Mouse (Mus musculus) liver, embryonic 14.5 days (tissue): ENCODE results near the gene Enho. TPM values are rescaled to one million over a fixed set of nuclear protein-coding genes. Genes with fewer than 3 reads are reported as not detected.

ENCODE experiments used
- ATAC-seq: fragments of 200-750 bp; cut with Nextera tagmentation; 2 replicates; pipeline ENCODE4 v1.8.0; 2017; ENCODE audit warnings: moderate number of reproducible peaks, mild to moderate bottlenecking, moderate library complexity; ENCODE audit not compliant: insufficient read depth
- DNase-seq, 3 experiments: peaks; one replicate each; pipeline ENCODE4 v3.0.0-alpha.2; 2012 to 2013; ENCODE audit warnings: low read depth in 3 of 3, low spot score in 3 of 3
- H3K27ac ChIP-seq: fragments of 300-500 bp; sonication (generic); 2 replicates; pipeline ENCODE4 v1.5.1; 2014; ENCODE audit warnings: moderate library complexity, mild to moderate bottlenecking, control low read depth, inconsistent platforms
- H3K27me3 ChIP-seq: fragments of 300-500 bp; sonication (generic); 2 replicates; pipeline ENCODE4 v1.6.1; 2014; ENCODE audit warnings: mild to moderate bottlenecking, low read length, moderate library complexity; ENCODE audit not compliant: control insufficient read depth, insufficient read depth
- H3K36me3 ChIP-seq: fragments of 300-500 bp; sonication (generic); replicated peaks from 2 replicates; pipeline ENCODE4 v1.6.1; 2014; ENCODE audit warnings: low read depth; ENCODE audit not compliant: control insufficient read depth, insufficient read depth
- H3K4me1 ChIP-seq, 2 experiments: fragments of 200-500 bp in 1 of 2; fragments of 300-500 bp in 1 of 2; sonication (generic) in 1 of 2; replicated peaks; 2 replicates each; pipeline ENCODE4 v1.6.1; 2012 to 2014; ENCODE audit warnings: antibody characterized with exemption in 1 of 2, inconsistent platforms in 1 of 2, low read length in 1 of 2; ENCODE audit not compliant: control insufficient read depth in 2 of 2, insufficient read depth in 2 of 2
- H3K4me2 ChIP-seq: fragments of 300-500 bp; sonication (generic); 2 replicates; pipeline ENCODE4 v1.6.1; 2014; ENCODE audit warnings: low read depth, mild to moderate bottlenecking, control low read depth, moderate library complexity
- H3K4me3 ChIP-seq, 2 experiments: fragments of 200-500 bp in 1 of 2; fragments of 300-500 bp in 1 of 2; sonication (generic) in 1 of 2; 2 replicates each; pipeline ENCODE4 v1.5.1; 2012 to 2014; ENCODE audit warnings: low read depth in 2 of 2, low read length in 2 of 2, mild to moderate bottlenecking in 2 of 2, control low read depth in 1 of 2, inconsistent platforms in 1 of 2, moderate library complexity in 1 of 2; ENCODE audit not compliant: insufficient read depth in 1 of 2
- H3K9ac ChIP-seq: fragments of 300-500 bp; sonication (generic); replicated peaks from 2 replicates; pipeline ENCODE4 v1.6.1; 2014; ENCODE audit warnings: mild to moderate bottlenecking, control low read depth, moderate library complexity
- H3K9me3 ChIP-seq: fragments of 300-500 bp; sonication (generic); 2 replicates; pipeline ENCODE4 v1.6.1; 2016; ENCODE audit warnings: low read length, mixed read lengths; ENCODE audit not compliant: control insufficient read depth
- CTCF ChIP-seq: IDR thresholded peaks from 2 replicates; pipeline ENCODE4 v1.5.1; 2016; ENCODE audit warnings: antibody characterized with exemption, low read depth, control low read depth
- EP300 ChIP-seq: IDR thresholded peaks from 2 replicates; pipeline ENCODE4 v1.6.1; 2016; ENCODE audit warnings: antibody characterized with exemption, low read depth
- WGBS: fragments of 180-500 bp; shearing (Covaris S2); extraction: QIAGEN DNeasy Blood & Tissue Kit; methylation state at CpG from one replicate; pipeline ENCODE4 v1.1.7; 2014; ENCODE audit not compliant: insufficient replicate concordance; 5-methylcytosine and 5-hydroxymethylcytosine counted together
- polyA plus RNA-seq, 2 experiments: library from polyadenylated mRNA; depleted of rRNA in 1 of 2; stranded (reverse) in 1 of 2; unstranded in 1 of 2; fragments of >200 nt; fragmentation: Nextera tagmentation in 1 of 2; extraction: Ambion mirVana in 1 of 2; gene quantifications; 2 replicates each; pipeline versions ENCODE4 v1.2.1 to v1.2.3; 2012 to 2014

The Enho gene
- polyA plus RNA-seq, 2 experiments: 1.2 to 1.8 TPM

GRCm38 (mm10) chr4:41648157-41648556 lies 8.0 kb upstream of the Enho start:
- no peak overlapping the region for H3K9ac ChIP-seq
- no peak overlapping the region for H3K27ac ChIP-seq
- DNase-seq: no peak
- H3K36me3 ChIP-seq: no peaks in the 10 kb centered on the region
- TF ChIP-seq EP300 (no peak), CTCF (no peak)
- no peaks in the 10 kb centered on the region for H3K27me3 ChIP-seq
- ATAC-seq: peak; percentile 23; the same call in 1 of the 2 replicates
- WGBS: 50% methylated on average over 4 of the region's 4 CpGs
- H3K9me3 ChIP-seq: no peaks in the 10 kb centered on the region
- H3K4me1 ChIP-seq: peaks cover 0 to 8% of the 10 kb centered on the region in 2 experiments; a peak in 2 of 4 replicates
- H3K4me2 ChIP-seq: no peak overlapping the region
- no peak overlapping the region for H3K4me3 ChIP-seq

- H3K27ac ChIP-seq: no peak overlapping the region
- no peak for DNase-seq
- peak; percentile 36; the same call in 1 of the 2 replicates for TF ChIP-seq CTCF
- TF ChIP-seq EP300: no peak
These were observed 5.4 kb upstream of the Enho start for GRCm38 (mm10) chr4:41645488-41645887.

GRCm38 (mm10) chr4:41641199-41641822 lies 1.2 kb upstream of the Enho start:
- no peak for TF ChIP-seq EP300
- TF ChIP-seq CTCF: no peak
- H3K4me3 ChIP-seq: no peak overlapping the region
- peaks cover 7% of the 10 kb centered on the region for H3K27me3 ChIP-seq
- no peak for DNase-seq
- ATAC-seq: no peak
- 67% methylated on average over 6 of the region's 6 CpGs for WGBS
- peaks cover 0 to 8% of the 10 kb centered on the region in 2 experiments; a peak in 2 of 4 replicates for H3K4me1 ChIP-seq
- no peak overlapping the region for H3K4me2 ChIP-seq
- no peak overlapping the region for H3K9ac ChIP-seq
- H3K27ac ChIP-seq: no peak overlapping the region
- H3K36me3 ChIP-seq: no peaks in the 10 kb centered on the region
- H3K9me3 ChIP-seq: no peaks in the 10 kb centered on the region

More at GRCm38 (mm10) chr4:41645488-41645887, 5.4 kb upstream of the Enho start:
- no peaks in the 10 kb centered on the region for H3K9me3 ChIP-seq
- H3K36me3 ChIP-seq: no peaks in the 10 kb centered on the region
- H3K9ac ChIP-seq: no peak overlapping the region
- ATAC-seq: no peak
- H3K4me1 ChIP-seq: peaks cover 0 to 10% of the 10 kb centered on the region in 2 experiments; a peak in 2 of 4 replicates
- H3K4me2 ChIP-seq: no peak overlapping the region
- 11% methylated on average over 5 of the region's 5 CpGs for WGBS
- no peaks in the 10 kb centered on the region for H3K27me3 ChIP-seq
- no peak overlapping the region for H3K4me3 ChIP-seq

GRCm38 (mm10) chr4:41639214-41639841 lies 796 bp downstream of the Enho start:
- no peak for DNase-seq
- H3K9ac ChIP-seq: no peak overlapping the region
- TF ChIP-seq CTCF (no peak), EP300 (no peak)
- peaks cover 7% of the 10 kb centered on the region for H3K27me3 ChIP-seq
- no peak for ATAC-seq
- peak overlapping the region; percentile 53 for H3K4me2 ChIP-seq
- no peak overlapping the region for H3K27ac ChIP-seq
- WGBS: 19% methylated on average over 10 of the region's 10 CpGs
- H3K4me1 ChIP-seq: peaks cover 0 to 8% of the 10 kb centered on the region in 2 experiments; a peak in 2 of 4 replicates
- no peaks in the 10 kb centered on the region for H3K9me3 ChIP-seq
- H3K4me3 ChIP-seq: peak overlapping the region; percentile 24 to 40
- no peaks in the 10 kb centered on the region for H3K36me3 ChIP-seq

- Histone ChIP-seq H3K4me2 (no peak overlapping the region), H3K9me3 (no peaks in the 10 kb centered on the region), H3K4me3 (no peak overlapping the region), H3K27me3 (peaks cover 7% of the 10 kb centered on the region), H3K9ac (no peak overlapping the region), H3K4me1 (peaks cover 0 to 8% of the 10 kb centered on the region in 2 experiments; a peak in 2 of 4 replicates), H3K27ac (no peak overlapping the region), H3K36me3 (no peaks in the 10 kb centered on the region)
- no peak for DNase-seq
- TF ChIP-seq EP300: no peak
- no peak for TF ChIP-seq CTCF
- 63% methylated on average over 6 of the region's 6 CpGs for WGBS
- no peak for ATAC-seq
These were observed 1.3 kb downstream of the Enho start for GRCm38 (mm10) chr4:41638828-41639213.
